Mouse (Mus musculus): Measurements from ENCODE around the gene Rps6kl1.
"Not testable (repeated sequence)": the region's sequence is repeated elsewhere in the genome, so short reads cannot be mapped to it uniquely, and the experiment has no call there.

Rps6kl1 gene

GRCm38 (mm10) chr12:85175087-85175675 is 24.1 kb upstream of the Rps6kl1 start:
- DNase-seq: no peak

- no peak for DNase-seq
These were observed 23.0 kb upstream of the Rps6kl1 start for GRCm38 (mm10) chr12:85174016-85174415.

GRCm38 (mm10) chr12:85170948-85171307 is 19.9 kb upstream of the Rps6kl1 start:
- no peak for DNase-seq

GRCm38 (mm10) chr12:85170284-85170947 is 19.4 kb upstream of the Rps6kl1 start:
- no peak for DNase-seq

- no peak for DNase-seq
These were observed 18.8 kb upstream of the Rps6kl1 start for GRCm38 (mm10) chr12:85169877-85170276.

GRCm38 (mm10) chr12:85169117-85169858 is 18.2 kb upstream of the Rps6kl1 start:
- DNase-seq: peak; percentile 71 to 79

GRCm38 (mm10) chr12:85166631-85167030 is 15.6 kb upstream of the Rps6kl1 start:
- no peak for DNase-seq

- DNase-seq: no peak
These were observed 13.9 kb upstream of the Rps6kl1 start for GRCm38 (mm10) chr12:85164996-85165395.

- DNase-seq: no peak
These were observed 8.5 kb upstream of the Rps6kl1 start for GRCm38 (mm10) chr12:85159592-85159991.

- no peak for DNase-seq
These were observed 7.7 kb upstream of the Rps6kl1 start for GRCm38 (mm10) chr12:85158801-85159200.

GRCm38 (mm10) chr12:85157797-85158460 is 6.9 kb upstream of the Rps6kl1 start:
- DNase-seq: no peak

GRCm38 (mm10) chr12:85156324-85156723 is 5.3 kb upstream of the Rps6kl1 start:
- DNase-seq: no peak

- no peak for DNase-seq
These were observed 1.9 kb upstream of the Rps6kl1 start for GRCm38 (mm10) chr12:85153011-85153410.

- no peak for DNase-seq
These were observed 603 bp downstream of the Rps6kl1 start for GRCm38 (mm10) chr12:85150321-85151001.

GRCm38 (mm10) chr12:85146881-85147280 is 4.2 kb downstream of the Rps6kl1 start:
- DNase-seq: no peak

- no peak for DNase-seq
These were observed 4.7 kb downstream of the Rps6kl1 start for GRCm38 (mm10) chr12:85146355-85146754.

GRCm38 (mm10) chr12:85145630-85146029 is 5.4 kb downstream of the Rps6kl1 start:
- DNase-seq: no peak

GRCm38 (mm10) chr12:85144821-85145220 is 6.2 kb downstream of the Rps6kl1 start:
- DNase-seq: no peak

GRCm38 (mm10) chr12:85144276-85144675 is 6.8 kb downstream of the Rps6kl1 start:
- DNase-seq: not testable (repeated sequence)

- peak; percentile 77 to 87 for DNase-seq
These were observed 8.3 kb downstream of the Rps6kl1 start for GRCm38 (mm10) chr12:85142803-85143202.

- DNase-seq: no peak
These were observed 10.0 kb downstream of the Rps6kl1 start for GRCm38 (mm10) chr12:85141096-85141495.

- no peak for DNase-seq
These were observed 10.9 kb downstream of the Rps6kl1 start for GRCm38 (mm10) chr12:85140036-85140701.

All from lung, adult 18-20 months (tissue).